Mouse (Mus musculus) layer of hippocampus, adult 9-10 months (tissue): ENCODE data around the gene Nop53.

Experiments
- DNase-seq: peaks from one replicate; pipeline ENCODE4 v3.0.0; 2022; ENCODE audit warnings: low spot score

Nop53 gene

DNA sequence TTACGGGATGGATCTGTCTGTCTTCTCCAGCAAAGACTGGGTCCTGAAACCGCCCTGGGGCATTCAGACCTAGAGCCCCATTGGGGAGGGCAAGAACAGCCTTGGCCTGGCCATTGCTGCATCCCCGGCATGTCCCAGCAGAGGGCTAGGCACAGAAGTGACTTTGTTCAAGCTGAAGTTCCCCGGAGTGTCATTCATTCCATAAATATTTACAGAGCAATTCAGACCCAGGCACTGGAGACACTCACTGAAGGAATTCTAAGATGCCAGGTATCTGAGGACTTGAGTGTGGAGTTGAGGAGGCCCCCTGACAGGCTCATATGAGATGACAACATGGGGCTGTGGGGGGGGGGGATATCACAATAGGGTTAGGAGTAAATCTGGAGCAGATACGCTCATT lies 10.3 kb upstream of the Nop53 start:
- DNase-seq: no peak

DNA sequence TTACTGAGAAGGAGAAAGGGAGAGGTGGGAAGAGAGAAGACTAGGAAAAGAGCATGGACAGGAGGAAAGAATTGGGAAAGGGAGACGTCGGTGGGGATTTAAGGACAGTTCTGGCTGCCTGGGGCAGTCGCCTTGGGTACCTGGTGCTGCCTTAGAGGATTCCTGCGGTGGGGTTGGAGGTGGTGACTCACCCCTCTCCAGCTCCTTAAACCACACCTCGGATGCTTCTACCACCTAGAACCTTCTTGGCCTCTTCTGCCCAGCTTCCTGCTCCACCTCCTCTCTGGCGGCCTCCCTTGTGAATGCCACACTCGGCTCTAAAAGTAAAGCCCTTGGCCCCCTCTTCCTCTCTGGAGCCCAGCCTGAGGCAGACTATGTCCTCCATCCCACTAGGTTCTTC lies 9.6 kb upstream of the Nop53 start:
- no peak for DNase-seq

DNA sequence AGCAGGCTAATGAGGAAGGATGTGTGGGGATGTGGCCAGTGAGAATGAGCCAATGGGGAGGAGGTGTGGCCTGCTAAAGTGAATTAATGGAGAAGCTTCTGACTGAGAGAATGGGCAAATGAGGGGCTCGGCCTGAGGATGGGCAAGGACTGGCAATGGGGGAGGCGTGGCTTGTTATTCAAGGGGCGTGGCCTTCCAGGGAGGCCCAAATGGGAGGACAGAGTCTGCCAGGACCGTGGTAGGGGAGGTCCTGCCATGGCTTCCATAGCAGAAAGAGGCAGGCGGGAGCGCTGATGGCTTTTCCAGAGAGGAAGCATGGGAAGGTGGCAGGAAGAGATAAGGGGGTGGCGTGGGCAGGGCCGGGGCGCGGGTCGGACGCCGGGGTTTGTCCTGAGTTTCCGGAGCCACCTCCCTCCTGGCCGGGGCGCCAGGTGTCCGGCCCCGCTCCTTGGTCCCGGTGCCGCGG lies 9.1 kb upstream of the Nop53 start:
- no peak for DNase-seq

DNA sequence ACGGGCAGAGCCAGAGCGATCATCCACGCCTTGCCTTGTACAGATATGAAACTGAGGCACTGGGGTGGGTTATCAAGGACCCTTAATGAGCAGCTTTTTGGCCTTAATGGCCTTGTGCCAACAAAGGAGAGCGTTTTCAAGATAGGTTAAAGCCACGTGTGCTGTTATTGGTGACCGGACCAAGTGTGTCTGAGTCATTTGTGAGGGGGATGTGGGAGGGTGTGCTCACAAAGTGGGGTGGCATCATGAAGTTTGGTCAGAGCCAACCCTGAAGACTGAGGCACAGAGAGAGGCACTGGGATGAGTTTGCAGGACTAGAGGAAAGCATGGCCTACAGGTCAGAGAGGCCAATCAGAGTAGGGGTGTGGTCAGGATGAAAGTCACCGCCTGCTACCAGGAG lies 8.6 kb upstream of the Nop53 start:
- no peak for DNase-seq

DNA sequence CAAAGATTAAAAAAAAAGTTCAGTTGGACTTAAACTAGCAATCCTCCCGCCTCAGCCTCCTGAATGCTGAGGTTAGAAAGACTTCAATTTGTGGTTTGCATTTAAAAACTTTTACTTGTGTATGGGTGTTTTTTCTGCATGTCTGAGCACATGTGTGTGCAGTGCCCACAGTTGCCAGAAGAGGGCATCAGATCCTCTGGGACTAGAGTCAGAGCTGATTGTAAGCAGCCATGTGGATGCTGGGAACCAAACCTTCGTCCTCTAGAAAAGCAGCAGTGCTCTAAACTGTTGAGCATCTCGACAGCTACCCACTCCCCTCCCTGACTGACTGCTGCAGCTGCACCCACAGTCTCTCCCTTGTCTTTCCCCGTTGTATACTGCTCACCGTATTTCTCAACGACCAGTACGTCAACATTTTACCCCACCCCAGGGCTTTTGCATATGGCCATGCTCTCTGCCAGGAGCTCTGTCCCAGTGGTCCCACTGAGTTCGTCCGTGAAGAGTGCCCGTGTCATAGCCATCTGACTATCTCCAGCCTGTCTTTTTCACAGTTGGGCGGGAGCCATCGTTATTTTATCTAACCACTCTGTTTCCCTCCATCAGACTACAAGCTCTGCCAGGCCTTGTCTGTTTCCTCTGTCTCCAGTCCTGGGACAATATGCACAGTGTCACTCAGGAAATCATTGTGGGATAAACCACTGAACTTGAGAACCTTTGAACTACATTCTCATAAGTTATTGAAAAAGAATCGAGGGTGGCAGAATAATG lies 7.6 kb upstream of the Nop53 start:
- DNase-seq: no peak

DNA sequence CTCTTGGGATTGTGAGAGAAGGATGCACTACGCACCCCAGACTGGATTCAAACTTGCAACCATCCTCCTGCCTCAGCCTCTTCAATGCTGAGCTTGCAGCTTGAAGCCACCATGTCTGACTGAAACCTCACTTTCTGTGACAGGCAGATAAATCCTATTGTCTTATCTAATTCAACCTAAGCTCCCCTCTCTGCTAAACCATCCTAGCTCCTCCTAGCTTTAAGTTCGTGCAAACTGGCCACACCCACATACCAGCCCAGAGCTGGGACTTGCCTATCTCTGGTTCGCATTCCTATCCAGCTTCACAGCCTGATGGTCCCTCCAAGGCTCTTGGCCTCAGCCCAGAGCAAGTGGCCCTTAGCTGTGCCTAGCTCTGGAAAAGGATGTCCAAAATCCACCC lies 6.5 kb upstream of the Nop53 start:
- DNase-seq: no peak

DNA sequence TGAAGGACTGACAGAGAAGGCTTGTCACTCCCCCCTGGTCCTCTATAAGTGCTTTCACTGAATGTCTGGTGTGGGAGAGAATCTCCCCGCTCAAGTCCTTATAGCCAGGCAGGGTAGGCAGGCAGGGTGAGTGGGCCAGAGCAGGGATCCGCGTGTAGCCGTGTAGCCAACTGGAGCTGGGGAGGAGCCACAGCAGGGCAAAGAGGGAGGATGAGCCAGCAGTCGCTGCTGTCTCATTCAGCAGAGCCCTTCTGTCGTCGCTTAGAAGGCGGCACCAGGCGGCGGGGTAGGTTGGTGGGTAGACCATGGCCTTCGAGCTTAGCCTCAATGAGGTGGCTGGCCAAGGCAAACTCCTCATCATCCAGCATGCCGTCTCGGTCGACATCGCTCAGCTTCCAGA lies 4.1 kb upstream of the Nop53 start:
- DNase-seq: no peak

DNA sequence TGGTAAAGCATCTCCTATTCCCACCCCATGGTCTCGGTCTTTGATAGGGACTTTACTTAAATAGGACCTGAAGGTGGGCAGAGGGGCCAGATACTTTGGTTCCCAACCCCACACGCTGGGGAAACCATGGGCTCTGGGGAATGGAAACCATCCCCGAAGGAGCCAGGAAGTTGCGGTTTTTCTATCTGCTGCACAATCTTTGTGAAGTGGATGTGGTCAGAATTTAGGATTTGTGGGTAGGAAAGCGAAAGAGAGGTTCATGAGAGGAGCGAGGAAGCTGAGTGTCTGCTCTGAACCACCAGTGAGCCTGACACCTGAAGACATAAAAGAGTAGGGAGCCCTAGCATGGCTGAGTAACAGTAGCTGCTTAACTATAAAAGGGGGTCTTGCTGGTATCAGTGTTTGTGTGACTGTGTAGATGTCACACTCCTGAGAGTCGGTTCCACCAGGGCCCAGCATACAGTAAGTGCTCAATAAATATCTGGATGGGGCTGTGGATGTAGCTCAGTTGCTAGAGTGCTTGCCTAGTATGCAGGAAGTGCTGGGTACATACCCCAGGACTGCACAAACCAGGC lies 3.4 kb upstream of the Nop53 start:
- DNase-seq: no peak

DNA sequence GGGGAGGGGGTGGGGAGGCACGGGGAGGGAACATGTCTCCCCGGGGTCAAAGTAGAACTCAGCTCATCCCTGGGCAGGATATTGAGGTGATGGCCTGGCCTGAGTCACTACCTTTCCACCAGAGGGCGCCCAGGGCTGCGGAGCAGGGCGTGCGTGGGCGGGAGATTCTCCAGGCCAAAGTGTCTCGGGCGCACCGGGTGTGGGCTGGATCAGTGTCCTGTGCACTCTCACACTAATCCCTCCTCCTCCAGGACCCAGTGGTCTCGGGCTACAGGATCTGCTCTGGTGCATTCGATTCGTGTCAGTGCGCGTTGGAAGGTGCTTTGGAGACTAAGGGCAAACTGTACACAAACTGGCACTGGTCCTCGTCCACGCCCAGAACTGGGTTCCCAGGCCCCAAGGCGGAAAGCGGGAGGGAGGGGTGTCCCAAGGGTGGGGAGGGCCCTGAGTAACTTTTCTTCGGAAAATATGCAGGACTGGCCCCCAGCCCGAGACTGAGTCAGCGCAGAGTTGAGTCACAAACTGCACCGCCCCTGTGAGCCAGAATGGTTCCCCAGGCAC lies 2.6 kb upstream of the Nop53 start:
- DNase-seq: peak; percentile 29

DNA sequence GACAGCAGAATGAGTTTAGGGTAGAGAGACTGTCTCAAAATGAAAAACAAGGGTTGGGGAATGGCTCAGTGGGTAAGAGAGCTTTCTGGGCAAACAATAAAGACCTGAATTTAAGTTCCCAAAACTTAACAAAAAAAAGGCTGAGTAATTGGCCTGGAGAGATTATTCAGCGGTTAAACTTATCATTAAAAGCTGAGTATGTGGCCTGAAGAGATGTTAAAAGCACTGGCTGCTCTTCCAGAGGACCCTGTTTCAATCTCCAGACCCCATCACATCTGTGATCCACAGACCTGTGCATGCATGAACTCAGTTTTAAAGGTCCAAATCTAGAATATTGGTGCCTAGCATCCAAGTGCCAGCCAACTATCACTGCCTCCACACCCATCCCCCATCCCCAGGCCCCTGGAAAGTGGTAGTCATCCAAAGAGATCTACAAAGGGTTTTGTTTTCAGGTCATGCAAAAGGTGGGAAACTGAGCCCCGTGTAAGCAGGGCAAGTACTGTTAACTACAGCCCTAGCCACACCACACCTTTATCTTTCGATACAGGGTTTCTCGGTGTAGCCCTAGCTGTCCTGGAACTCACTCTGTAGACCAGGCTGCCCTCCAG lies 1.9 kb upstream of the Nop53 start:
- no peak for DNase-seq

DNA sequence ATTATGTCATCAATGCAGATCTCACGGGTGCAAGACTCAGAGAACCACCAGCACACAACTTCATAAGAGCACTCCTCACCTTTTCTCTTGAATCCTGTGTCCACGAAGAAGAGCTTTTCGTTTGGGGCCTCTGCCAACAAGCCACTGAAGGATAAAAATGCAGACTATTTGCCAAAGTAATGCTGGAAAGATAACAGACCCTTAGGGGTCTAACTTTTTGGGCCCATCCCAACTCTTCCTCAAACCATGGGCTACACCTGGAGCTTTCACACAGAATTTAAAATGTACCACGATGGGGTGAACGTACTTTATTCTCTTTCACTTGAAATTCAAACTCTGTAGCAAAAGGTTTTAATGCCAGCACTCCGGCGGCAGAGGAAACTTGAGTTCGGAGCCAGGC lies 663 bp downstream of the Nop53 start:
- DNase-seq: no peak

DNA sequence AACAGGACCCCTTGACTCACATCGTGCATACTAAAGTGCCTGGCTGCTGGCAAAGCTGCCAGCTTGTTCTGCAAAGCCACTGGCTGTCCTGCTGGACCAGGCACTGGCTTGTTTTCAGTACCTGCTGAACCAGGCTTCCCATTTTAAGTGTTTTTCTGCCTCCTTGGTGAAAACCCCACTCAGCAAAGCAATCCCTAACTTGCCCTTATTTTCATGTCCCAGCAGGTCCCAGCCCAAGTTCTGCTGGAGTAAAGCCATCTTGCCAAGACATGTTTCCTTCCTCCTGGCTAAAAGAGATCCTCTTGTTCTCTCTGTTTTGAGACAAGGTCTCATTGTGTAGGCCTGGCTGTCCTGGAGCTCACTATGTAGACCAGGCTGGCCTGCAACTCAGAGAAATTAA lies 1.6 kb downstream of the Nop53 start:
- DNase-seq: no peak

DNA sequence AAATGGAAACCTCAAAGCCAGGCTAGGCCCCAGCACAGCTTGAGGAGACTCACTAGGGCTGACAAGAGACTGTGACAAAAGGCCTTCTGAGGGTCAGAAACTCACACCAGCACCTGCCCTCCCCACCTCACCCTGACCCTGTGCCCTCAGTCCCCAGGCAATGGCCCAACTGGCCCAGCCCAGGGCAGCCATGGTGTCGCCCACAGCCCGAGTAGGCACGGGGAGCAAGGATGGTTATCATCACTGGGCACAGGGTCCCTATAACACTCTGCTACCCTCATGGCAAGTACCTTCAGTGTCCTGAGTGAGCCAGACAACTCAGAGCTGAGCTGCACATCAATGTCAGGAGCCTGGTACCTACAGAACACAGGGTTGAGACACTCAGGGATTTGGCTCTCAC lies 7.3 kb downstream of the Nop53 start:
- DNase-seq: no peak

DNA sequence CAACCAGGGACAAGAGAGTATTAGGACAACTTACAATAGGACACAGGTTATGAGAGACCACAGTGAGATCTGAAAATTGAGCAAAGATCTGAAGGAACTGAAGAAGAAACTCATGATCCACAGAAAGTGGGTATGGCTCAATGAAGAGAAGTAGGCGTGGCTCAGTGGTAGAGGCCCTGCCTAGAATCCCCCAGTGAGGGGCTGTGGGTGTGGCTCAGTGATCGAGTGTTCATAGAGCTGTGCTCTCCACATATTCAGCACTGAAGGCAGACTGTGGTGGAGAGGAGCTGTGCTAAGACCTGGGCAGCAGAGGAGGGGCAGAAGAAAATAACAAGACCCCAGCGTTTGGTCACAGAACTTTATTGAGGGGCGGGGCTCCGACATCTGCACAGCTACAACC lies 8.4 kb downstream of the Nop53 start:
- DNase-seq: no peak

DNA sequence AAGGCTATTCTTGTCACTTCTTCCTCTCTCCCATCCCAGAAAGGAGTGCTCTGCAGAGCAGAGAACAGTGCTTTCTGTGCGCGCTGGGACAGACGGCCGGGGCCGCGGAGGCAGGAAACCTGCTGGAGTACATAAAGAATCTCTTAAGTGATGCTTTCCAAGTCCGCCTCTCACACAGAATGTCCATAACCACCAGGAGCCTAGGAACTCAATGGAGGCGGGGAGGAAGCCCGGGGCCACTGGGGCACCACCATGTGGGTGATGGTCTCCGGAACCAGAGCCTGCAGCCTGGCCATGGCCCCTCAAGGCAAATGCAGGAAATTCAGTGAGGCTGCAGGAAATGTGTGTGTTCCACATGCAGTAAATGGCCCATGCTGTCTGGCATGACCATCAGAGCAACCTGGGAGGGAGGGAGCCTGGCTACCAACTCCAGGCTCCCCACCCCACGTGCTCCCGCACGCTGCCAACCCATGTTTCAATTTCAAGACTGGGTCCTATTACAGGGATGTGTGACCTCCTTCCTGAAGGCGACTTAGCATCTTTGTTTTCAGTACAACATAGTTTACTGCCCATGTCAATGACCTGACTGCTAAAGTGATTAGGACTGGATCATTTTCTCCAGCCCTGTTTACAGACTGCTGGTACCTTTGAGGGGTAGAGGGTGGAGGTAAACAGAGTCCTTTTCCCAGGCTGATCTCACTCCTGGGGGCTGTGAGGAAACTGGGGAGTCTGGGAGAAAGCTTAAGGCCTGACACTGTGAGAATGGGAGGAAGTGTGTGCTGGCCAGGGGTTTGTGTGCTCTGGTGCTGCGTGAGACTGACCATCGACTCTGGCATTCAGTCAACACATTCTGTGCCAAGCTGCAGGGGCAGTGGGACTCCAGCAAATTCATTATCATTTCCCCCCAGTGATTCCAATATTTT lies 12.2 kb downstream of the Nop53 start:
- DNase-seq: no peak

DNA sequence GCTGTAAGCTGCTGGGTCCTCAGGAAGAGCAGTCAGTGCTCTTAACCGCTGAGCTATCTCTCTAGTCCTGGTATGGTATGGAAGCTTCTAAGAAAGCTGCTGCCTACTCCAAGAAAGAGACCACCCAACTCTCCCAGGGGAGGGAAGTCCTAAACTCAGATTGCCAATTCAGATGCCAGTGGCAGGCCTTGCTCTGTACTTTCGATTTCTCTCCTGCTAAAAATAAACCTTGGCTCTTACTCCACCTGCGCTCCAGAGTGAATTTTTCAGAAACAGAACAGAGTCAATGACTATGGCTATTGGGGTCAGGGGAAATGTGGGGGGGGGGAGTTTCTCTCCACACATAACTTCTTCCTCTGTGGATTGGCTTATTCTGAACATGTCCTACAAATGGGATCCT lies 14.2 kb downstream of the Nop53 start:
- no peak for DNase-seq

DNA sequence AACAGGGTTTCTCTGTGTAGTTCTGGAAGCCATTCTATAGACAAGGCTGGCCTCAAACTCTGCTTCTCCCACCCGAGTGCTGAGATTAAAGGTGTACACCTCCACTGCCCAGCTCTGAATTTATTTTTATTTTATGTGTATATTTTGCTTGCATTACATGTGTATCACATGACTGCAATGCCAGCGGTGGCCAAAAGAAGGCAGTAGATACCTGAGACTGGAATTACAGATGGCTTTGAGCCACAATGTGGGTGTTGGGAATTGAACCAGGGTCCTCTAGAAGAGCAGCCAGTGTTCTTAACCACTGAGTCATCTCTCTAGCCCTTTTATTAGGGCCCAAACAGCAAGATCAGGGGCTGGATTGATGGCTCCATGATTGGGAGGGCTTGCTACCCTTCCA lies 15.3 kb downstream of the Nop53 start:
- DNase-seq: no peak

DNA sequence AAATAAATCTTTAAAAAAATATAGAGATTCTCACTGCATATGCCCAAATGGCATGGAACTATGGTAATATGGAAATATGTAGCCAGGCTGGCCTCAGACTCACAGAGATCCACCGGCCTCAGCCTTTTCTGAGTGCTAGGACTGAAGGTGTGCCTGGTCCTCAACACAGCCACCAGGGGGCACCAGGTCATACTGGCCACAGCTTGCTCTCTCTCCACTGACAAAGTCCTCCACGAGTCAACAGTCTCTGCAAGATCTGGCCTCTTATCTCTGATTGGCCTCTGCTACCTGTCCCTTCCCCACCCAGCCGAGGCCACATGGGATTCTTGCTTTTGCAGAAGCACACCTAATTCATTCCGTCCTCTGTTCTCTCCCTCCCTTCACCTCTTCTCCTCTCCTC lies 16.0 kb downstream of the Nop53 start:
- no peak for DNase-seq

DNA sequence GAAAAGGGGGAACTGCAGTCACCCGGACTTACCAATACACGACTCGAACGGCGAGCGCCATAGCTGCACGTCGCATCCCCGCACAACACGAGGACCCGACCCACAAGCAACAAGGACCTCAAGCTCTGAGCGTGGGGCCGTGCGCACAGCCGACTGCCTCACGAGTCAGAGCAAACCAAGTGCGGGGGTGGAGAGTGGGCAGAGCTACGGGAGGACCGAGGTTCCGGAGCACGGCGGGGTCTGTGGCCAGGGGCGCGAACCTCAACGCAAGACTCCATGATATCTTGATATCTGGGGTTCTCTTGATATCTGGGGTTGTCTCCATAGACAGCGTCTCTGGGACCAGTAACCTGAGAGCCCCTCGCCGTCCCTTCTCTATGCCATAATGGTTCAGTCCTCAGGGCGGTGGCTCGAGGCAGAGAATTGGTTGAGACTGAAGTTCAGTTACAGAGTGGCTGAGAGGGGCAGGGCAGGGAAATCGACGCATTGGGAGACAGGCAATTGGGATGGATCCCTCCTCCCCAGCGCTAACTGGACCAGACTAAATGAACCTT lies 23.6 kb downstream of the Nop53 start, which contains the start of gene Selenow:
Gene Selenow, minus strand, starts transcription at position 183 of the 554 bp plus-strand sequence.
- DNase-seq: peak; percentile 89

DNA sequence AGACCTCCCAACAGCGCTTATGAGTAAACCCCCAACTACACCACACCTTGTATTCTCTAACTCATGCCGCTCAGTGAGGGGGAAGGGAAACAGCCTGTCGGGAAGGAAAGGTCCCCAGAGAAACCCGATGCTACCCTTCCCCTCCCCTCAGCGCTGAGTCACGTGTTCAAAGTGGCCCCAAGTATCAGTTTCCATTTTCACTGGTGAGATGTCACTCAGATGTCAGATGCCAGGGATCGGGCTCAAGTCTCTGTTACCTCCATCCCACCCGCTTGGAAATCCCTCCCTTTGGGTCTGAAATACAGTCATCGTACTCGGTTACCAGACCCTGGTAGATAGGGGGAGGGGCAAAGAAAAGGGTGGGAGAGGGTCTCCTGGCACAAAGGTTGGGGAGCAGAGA lies 24.1 kb downstream of the Nop53 start:
- no peak for DNase-seq

DNA sequence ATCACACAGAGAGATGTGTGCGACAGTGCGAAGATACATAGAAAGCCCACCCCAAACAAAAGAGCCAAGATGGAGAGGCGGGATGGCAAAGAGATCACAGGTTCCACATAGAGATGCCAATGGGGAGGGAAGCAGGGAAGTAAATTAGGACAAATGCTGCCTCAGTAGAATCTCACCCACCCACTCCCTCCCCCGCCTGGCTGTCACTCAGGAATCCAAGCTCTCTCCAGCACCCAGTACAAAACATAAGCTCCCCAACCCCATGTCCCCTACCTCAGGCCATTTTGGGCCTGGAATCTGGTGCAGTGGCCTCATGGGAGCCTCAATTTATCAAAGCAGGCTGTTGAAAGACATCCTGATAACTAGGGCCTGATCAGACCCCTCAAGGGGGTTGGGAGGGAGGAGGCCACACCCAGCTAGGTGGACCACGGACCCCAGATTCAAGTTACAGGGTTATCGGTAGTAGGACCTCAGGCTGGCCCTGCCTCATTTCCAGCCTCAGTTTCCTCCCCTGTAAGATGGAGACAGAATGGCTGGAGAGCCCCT lies 25.2 kb downstream of the Nop53 start:
- no peak for DNase-seq

DNA sequence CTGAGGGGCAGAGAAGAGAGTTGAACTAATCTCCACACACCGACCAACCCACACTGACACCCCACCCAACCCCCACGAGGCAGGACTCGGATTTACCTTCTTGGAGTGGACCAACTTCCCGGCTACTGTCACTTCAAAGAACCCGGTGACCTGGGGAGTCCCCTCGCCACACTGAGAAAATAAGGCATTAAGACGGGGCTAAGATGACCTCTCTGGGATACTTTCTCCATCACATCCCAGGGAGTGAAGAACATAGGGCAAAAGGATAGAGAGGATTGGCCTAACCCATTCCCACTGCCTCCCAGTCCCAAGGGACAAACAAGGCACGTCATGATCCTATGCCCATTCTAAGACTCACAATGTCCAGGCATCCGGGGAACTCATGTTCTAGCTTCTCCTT lies 25.9 kb downstream of the Nop53 start:
- no peak for DNase-seq
